Mouse (Mus musculus) hindbrain, embryonic 10.5 days (tissue): ENCODE data around the gene Ugt1a9. TPM values are rescaled to one million over a fixed set of nuclear protein-coding genes. Genes with fewer than 3 reads are reported as not detected.

Source experiments
- DNase-seq: peaks from one replicate; pipeline ENCODE4 v3.0.0-alpha.2; 2017; ENCODE audit warnings: low spot score
- H3K27ac ChIP-seq: fragments of 300-500 bp; sonication (generic); 2 replicates; pipeline ENCODE4 v1.5.1; 2016; ENCODE audit warnings: mild to moderate bottlenecking, moderate library complexity
- H3K27me3 ChIP-seq: fragments of 300-500 bp; sonication (generic); 2 replicates; pipeline ENCODE4 v1.6.1; 2016; ENCODE audit warnings: mild to moderate bottlenecking; ENCODE audit not compliant: poor library complexity, insufficient read depth, severe bottlenecking
- H3K36me3 ChIP-seq: fragments of 300-500 bp; sonication (generic); 2 replicates; pipeline ENCODE4 v1.6.1; 2016; ENCODE audit warnings: mild to moderate bottlenecking, moderate library complexity
- H3K4me1 ChIP-seq: fragments of 300-500 bp; sonication (generic); replicated peaks from 2 replicates; pipeline ENCODE4 v1.6.1; 2016; ENCODE audit warnings: mild to moderate bottlenecking
- H3K4me3 ChIP-seq: fragments of 300-500 bp; sonication (generic); 2 replicates; pipeline ENCODE4 v1.5.1; 2016; ENCODE audit warnings: mild to moderate bottlenecking, moderate library complexity
- H3K9me3 ChIP-seq: fragments of 300-500 bp; sonication (generic); 2 replicates; pipeline ENCODE4 v1.6.1; 2016; ENCODE audit warnings: mild to moderate bottlenecking, moderate library complexity
- WGBS: fragments of 180-500 bp; shearing (Covaris S2); methylation state at CpG from one replicate; pipeline ENCODE4 v1.1.7; 2016; 5-methylcytosine and 5-hydroxymethylcytosine counted together
- polyA plus RNA-seq: library from polyadenylated mRNA; unstranded; fragments of >200 nt; fragmentation: Nextera tagmentation; extraction: Ambion mirVana; gene quantifications from 2 replicates; pipeline ENCODE4 v1.2.1, GENCODE M21; 2016

Ugt1a9 gene
- polyA plus RNA-seq, 1 experiment from 2014 or later: not detected

- H3K27ac ChIP-seq: no peak overlapping the region
- H3K27me3 ChIP-seq: no peaks in the 10 kb centered on the region
- peaks cover 98% of the 10 kb centered on the region for H3K9me3 ChIP-seq
- DNase-seq: no peak
- no peak overlapping the region for H3K4me3 ChIP-seq
- H3K4me1 ChIP-seq: no peaks in the 10 kb centered on the region
- 68% methylated on average over 7 of the region's 7 CpGs for WGBS
- no peaks in the 10 kb centered on the region for H3K36me3 ChIP-seq
Measured at GRCm38 (mm10) chr1:88231803-88232499, 161.4 kb downstream of the Ugt1a9 start.

- Histone ChIP-seq H3K36me3 (no peaks in the 10 kb centered on the region), H3K4me3 (no peak overlapping the region), H3K27ac (no peak overlapping the region), H3K27me3 (no peaks in the 10 kb centered on the region), H3K4me1 (no peaks in the 10 kb centered on the region), H3K9me3 (peaks cover 98% of the 10 kb centered on the region)
- WGBS: 60% methylated on average over 3 of the region's 3 CpGs
- DNase-seq: no peak
Measured at GRCm38 (mm10) chr1:88232664-88233380, 162.2 kb downstream of the Ugt1a9 start.

DNA sequence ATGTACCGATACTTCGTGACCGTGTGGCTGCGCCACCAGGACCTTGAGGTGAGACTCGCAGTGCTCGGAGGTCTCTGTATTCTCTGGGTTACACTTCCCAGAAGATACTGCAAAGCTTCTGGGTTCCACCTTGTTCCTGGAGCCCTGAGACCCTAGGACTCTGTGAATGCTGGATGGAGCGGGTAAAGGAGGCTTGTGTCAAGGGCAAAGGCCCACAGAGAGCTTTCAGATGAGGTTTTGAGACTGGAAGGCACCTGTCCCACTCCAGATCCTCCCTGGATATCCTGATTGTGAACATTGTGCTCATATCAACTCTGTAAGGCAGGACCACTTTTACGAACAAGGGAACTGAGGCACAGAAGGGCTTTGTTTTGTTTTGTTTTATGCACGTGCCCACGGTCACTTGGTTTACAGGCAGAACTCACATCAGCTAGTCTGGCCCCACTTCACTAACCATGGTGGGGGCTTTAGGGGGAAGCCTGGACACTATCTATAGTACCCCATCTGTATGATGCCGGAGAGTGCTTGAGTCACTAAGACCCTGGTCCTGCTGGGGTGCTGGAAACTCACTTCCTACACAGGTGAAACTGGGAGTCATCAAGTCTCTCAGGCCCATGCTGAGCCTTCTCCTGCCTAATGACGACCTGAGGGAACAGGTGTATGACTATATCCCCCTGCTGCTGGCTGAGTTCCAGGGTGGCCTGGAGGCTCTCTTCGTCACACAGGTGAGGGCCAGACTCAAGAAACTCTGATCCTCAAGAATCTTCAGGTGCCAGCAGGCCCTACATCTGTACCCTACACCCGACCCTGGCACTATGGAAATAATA, 163.0 kb downstream of the Ugt1a9 start:
- DNase-seq: no peak
- H3K4me3 ChIP-seq: no peak overlapping the region
- peaks cover 98% of the 10 kb centered on the region for H3K9me3 ChIP-seq
- H3K36me3 ChIP-seq: no peaks in the 10 kb centered on the region
- WGBS: 70% methylated on average over 14 of the region's 14 CpGs
- no peaks in the 10 kb centered on the region for H3K27me3 ChIP-seq
- H3K27ac ChIP-seq: no peak overlapping the region
- H3K4me1 ChIP-seq: no peaks in the 10 kb centered on the region

- H3K9me3 ChIP-seq: peaks cover 98% of the 10 kb centered on the region
- no peaks in the 10 kb centered on the region for H3K36me3 ChIP-seq
- no peaks in the 10 kb centered on the region for H3K4me1 ChIP-seq
- no peaks in the 10 kb centered on the region for H3K27me3 ChIP-seq
- no peak overlapping the region for H3K27ac ChIP-seq
- H3K4me3 ChIP-seq: no peak overlapping the region
- WGBS: 68% methylated on average over 4 of the region's 4 CpGs
- DNase-seq: no peak
Measured at GRCm38 (mm10) chr1:88234248-88234610, 163.6 kb downstream of the Ugt1a9 start.

DNA sequence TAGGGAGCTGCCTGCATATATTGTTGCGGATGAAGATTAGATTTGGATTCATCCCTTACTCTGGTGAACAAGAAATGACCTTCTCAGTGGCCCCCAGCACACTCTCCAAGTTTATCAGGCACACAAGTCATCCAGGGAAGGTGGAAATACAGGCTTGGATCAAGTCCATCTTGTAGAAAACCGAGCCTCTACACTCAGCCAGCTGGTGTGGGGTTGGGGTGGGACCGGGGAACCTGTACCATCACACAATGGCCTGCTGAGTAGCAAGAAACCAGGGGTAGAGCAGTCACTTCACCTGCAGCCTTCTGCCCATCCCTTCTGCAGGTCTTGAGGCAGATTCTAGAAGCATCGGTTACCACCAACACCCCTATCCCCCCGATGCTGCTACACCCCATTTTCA, 164.0 kb downstream of the Ugt1a9 start:
- 48% methylated on average over 5 of the region's 5 CpGs for WGBS
- Histone ChIP-seq H3K36me3 (no peaks in the 10 kb centered on the region), H3K27me3 (no peaks in the 10 kb centered on the region), H3K4me3 (no peak overlapping the region), H3K9me3 (peaks cover 98% of the 10 kb centered on the region), H3K4me1 (no peaks in the 10 kb centered on the region), H3K27ac (no peak overlapping the region)
- no peak for DNase-seq

GRCm38 (mm10) chr1:88235046-88235893, 164.7 kb downstream of the Ugt1a9 start:
- WGBS: 65% methylated on average over 11 of the region's 11 CpGs
- no peaks in the 10 kb centered on the region for H3K36me3 ChIP-seq
- H3K4me3 ChIP-seq: no peak overlapping the region
- no peak for DNase-seq
- no peaks in the 10 kb centered on the region for H3K4me1 ChIP-seq
- no peak overlapping the region for H3K27ac ChIP-seq
- H3K27me3 ChIP-seq: no peaks in the 10 kb centered on the region
- peaks cover 98% of the 10 kb centered on the region for H3K9me3 ChIP-seq

- no peaks in the 10 kb centered on the region for H3K4me1 ChIP-seq
- peaks cover 98% of the 10 kb centered on the region for H3K9me3 ChIP-seq
- no peak for DNase-seq
- H3K27ac ChIP-seq: no peak overlapping the region
- H3K27me3 ChIP-seq: no peaks in the 10 kb centered on the region
- H3K36me3 ChIP-seq: no peaks in the 10 kb centered on the region
- WGBS: 67% methylated on average over 4 of the region's 4 CpGs
- no peak overlapping the region for H3K4me3 ChIP-seq
Measured at GRCm38 (mm10) chr1:88235894-88236415, 165.4 kb downstream of the Ugt1a9 start.

DNA sequence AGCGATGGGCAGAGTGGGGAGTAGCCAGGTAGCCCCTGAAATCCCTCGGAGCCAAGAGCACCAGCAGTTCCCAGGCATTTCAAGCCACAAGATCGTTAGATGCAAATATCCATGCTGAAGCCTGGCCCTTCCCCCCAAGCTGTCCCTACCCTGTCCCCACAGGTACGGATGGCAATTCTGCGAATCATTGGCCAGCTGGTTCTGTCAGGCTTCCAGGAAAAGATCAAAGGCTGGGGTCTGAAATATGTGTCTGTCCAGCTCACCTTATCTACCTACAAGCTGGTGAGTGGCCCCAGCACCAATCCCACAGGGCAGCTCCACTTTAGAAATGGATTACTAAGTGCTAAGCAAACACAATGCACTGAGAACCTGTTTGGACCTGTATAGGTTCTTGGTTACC, 166.7 kb downstream of the Ugt1a9 start:
- Histone ChIP-seq H3K9me3 (peaks cover 98% of the 10 kb centered on the region), H3K36me3 (no peaks in the 10 kb centered on the region), H3K4me3 (no peak overlapping the region), H3K27me3 (no peaks in the 10 kb centered on the region), H3K4me1 (no peaks in the 10 kb centered on the region), H3K27ac (no peak overlapping the region)
- DNase-seq: no peak
- 79% methylated on average over 5 of the region's 5 CpGs for WGBS

- Histone ChIP-seq H3K9me3 (peaks cover 97% of the 10 kb centered on the region), H3K4me1 (no peaks in the 10 kb centered on the region), H3K27ac (no peak overlapping the region), H3K36me3 (no peaks in the 10 kb centered on the region), H3K4me3 (no peak overlapping the region), H3K27me3 (no peaks in the 10 kb centered on the region)
- WGBS: 80% methylated on average over 6 of the region's 6 CpGs
- DNase-seq: no peak
Measured at GRCm38 (mm10) chr1:88238771-88239170, 168.2 kb downstream of the Ugt1a9 start.

- no peaks in the 10 kb centered on the region for H3K36me3 ChIP-seq
- WGBS: 75% methylated on average over 5 of the region's 5 CpGs
- no peak for DNase-seq
- peaks cover 97% of the 10 kb centered on the region for H3K9me3 ChIP-seq
- no peaks in the 10 kb centered on the region for H3K27me3 ChIP-seq
- H3K4me3 ChIP-seq: no peak overlapping the region
- no peak overlapping the region for H3K27ac ChIP-seq
- no peaks in the 10 kb centered on the region for H3K4me1 ChIP-seq
Measured at GRCm38 (mm10) chr1:88240072-88240471, 169.5 kb downstream of the Ugt1a9 start.

GRCm38 (mm10) chr1:88240579-88240978, 170.0 kb downstream of the Ugt1a9 start:
- Histone ChIP-seq H3K36me3 (no peaks in the 10 kb centered on the region), H3K27ac (no peak overlapping the region), H3K27me3 (no peaks in the 10 kb centered on the region), H3K9me3 (peaks cover 97% of the 10 kb centered on the region), H3K4me3 (no peak overlapping the region), H3K4me1 (no peaks in the 10 kb centered on the region)
- WGBS: 77% methylated on average over 4 of the region's 4 CpGs
- DNase-seq: no peak

- H3K4me3 ChIP-seq: no peak overlapping the region
- no peaks in the 10 kb centered on the region for H3K4me1 ChIP-seq
- no peak for DNase-seq
- WGBS: 64% methylated on average over 5 of the region's 5 CpGs
- no peaks in the 10 kb centered on the region for H3K36me3 ChIP-seq
- H3K9me3 ChIP-seq: peaks cover 99% of the 10 kb centered on the region
- H3K27ac ChIP-seq: no peak overlapping the region
- no peaks in the 10 kb centered on the region for H3K27me3 ChIP-seq
Measured at GRCm38 (mm10) chr1:88243861-88244260, 173.3 kb downstream of the Ugt1a9 start.
